Mouse (Mus musculus) kidney, adult 2 months (tissue): Measurements from ENCODE around the gene Gm19684. TPM values are rescaled to one million over a fixed set of nuclear protein-coding genes. Genes with fewer than 3 reads are reported as not detected.
"Not testable (repeated sequence)": the region's sequence is repeated elsewhere in the genome, so short reads cannot be mapped to it uniquely, and the experiment has no call there.

Experiments used
- DNase-seq: peaks from one replicate; pipeline ENCODE4 v3.0.0; 2021
- H3K27ac ChIP-seq: fragments of 200-500 bp; 2 replicates; pipeline ENCODE4 v1.5.1; 2012; ENCODE audit warnings: low read depth, low read length, control low read depth, inconsistent platforms; ENCODE audit not compliant: insufficient read depth
- H3K27me3 ChIP-seq: fragments of 200-500 bp; replicated peaks from 2 replicates; pipeline ENCODE4 v1.6.1; 2012; ENCODE audit warnings: mild to moderate bottlenecking, moderate library complexity, low read length, inconsistent platforms; ENCODE audit not compliant: control insufficient read depth, insufficient read depth
- H3K36me3 ChIP-seq: fragments of 200-500 bp; 2 replicates; pipeline ENCODE4 v1.6.1; 2012; ENCODE audit warnings: mild to moderate bottlenecking, moderate library complexity, low read length, inconsistent platforms; ENCODE audit not compliant: control insufficient read depth, insufficient read depth
- H3K4me1 ChIP-seq: fragments of 200-500 bp; 2 replicates; pipeline ENCODE4 v1.6.1; 2011; ENCODE audit warnings: low read length; ENCODE audit not compliant: control insufficient read depth, insufficient read depth
- H3K4me3 ChIP-seq: fragments of 200-500 bp; 2 replicates; pipeline ENCODE4 v1.5.1; 2011; ENCODE audit warnings: mild to moderate bottlenecking, low read depth, low read length, control low read depth; ENCODE audit not compliant: insufficient read depth
- CTCF ChIP-seq: fragments of 200-500 bp; conservative IDR thresholded peaks from 2 replicates; pipeline ENCODE4 v1.5.1; 2011; ENCODE audit warnings: low read depth, mild to moderate bottlenecking, control low read depth, low read length, moderate library complexity, mixed read lengths; ENCODE audit not compliant: insufficient read depth, insufficient read length
- POLR2A ChIP-seq: fragments of 200-500 bp; IDR thresholded peaks from one replicate; pipeline ENCODE4 v1.6.1; 2011; ENCODE audit warnings: low read depth, low read length, control low read depth
- WGBS: fragments of 180-500 bp; shearing (Covaris S2); methylation state at CpG from one replicate; pipeline ENCODE4 v1.1.7; 2018; 5-methylcytosine and 5-hydroxymethylcytosine counted together
- polyA plus RNA-seq: library from polyadenylated mRNA; depleted of rRNA; stranded (reverse); fragments of >200 nt; gene quantifications from 2 replicates; pipeline ENCODE4 v1.2.3, GENCODE M21; 2012

Gene Gm19684
- polyA plus RNA-seq, 1 experiment = 0.36 TPM

DNA sequence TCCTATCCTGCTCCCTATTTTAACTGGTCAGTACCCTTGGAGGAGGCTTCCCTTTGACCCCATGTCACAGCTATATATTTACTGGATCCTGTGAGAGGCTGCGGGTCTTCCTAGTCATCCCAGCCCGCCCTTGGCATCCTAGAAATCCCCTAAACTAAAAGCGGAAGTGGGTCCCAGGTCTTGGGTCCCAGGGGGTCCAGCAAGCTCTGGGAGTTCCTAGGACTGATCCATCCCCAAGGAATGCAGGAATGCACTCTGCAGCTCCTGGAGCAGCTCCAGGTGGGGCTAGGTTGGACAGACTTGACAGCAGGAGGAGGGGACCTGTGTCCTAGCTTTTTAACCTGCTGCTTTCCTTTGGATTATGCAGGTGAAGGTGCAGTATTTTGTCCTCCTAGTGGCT lies 27.5 kb upstream of the Gm19684 start:
- 35% methylated on average over 3 of the region's 3 CpGs for WGBS

DNA sequence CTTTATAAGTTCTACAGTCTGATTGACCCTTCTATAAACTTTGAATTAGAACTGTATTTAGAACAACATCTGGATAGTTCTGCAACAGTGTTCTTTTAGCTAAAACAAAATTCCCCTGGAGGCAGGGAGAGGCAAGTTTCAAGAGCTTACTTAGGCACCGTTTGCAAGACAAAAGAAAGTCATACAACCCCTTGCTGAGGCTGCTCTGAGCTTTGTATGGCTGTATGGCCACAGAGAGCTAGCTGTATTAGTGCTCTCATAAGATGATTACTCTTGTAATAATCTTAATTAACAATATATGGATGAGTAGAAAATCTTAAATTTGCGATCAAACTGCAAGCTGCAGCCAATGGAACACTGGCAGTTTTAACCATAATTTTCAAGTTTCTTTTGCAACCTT lies 21.9 kb upstream of the Gm19684 start:
- WGBS = 67% methylated on average over 2 of the region's 2 CpGs
- not testable (repeated sequence) for H3K27me3 ChIP-seq, H3K4me3 ChIP-seq, DNase-seq, H3K36me3 ChIP-seq, H3K4me1 ChIP-seq, H3K27ac ChIP-seq

More for the DNA sequence above, 27.5 kb upstream of the Gm19684 start:
- Histone ChIP-seq H3K4me1 (no peaks in the 10 kb centered on the region), H3K27me3 (no peaks in the 10 kb centered on the region), H3K27ac (no peak overlapping the region), H3K4me3 (no peak overlapping the region), H3K36me3 (no peaks in the 10 kb centered on the region)
- TF ChIP-seq POLR2A (no peak), CTCF (no peak)
- DNase-seq = no peak

DNA sequence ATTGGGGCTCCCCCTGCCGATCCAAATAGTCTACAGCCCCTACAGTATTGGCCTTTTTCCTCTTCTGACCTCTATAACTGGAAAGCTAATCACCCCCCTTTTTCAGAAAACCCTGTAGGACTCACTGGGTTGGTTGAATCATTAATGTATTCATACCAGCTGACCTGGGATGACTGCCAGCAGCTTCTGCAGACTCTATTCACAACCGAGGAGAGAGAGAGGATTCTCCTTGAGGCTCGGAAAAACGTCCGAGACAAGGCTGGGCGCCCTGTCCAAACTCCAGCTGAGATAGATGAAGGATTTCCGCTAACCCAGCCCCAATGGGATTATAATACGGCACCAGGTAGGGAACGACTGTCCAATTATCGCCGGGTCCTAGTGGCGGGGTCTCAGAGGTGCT lies 19.4 kb upstream of the Gm19684 start:
- not testable (repeated sequence) for H3K27ac ChIP-seq, H3K4me3 ChIP-seq, H3K36me3 ChIP-seq, H3K4me1 ChIP-seq, H3K27me3 ChIP-seq
- peak; percentile 79 for DNase-seq
- WGBS = 66% methylated on average over 12 of the region's 12 CpGs

DNA sequence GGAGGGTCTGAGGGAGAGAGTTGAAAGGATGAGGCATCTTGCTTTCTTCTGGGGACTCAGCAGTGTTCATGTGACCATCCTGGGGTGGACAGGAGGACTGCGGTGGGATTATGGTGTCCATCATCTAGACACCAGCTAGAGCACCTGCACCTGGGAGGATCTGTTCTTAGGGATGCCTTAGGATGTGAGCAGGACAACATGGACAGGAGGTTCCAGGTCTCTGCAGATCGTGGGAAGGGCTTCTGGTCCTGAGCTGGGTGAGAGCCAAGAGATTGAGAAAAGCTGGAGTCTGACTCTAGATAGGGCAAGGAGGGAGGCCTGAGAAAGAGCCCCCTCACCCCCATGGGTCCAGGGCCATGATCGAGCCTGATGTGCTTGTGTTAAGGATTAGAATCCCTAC lies 11.3 kb upstream of the Gm19684 start:
- not testable (repeated sequence) for H3K4me1 ChIP-seq, H3K36me3 ChIP-seq, H3K4me3 ChIP-seq, DNase-seq, H3K27me3 ChIP-seq, H3K27ac ChIP-seq
- 54% methylated on average over 3 of the region's 3 CpGs for WGBS

DNA sequence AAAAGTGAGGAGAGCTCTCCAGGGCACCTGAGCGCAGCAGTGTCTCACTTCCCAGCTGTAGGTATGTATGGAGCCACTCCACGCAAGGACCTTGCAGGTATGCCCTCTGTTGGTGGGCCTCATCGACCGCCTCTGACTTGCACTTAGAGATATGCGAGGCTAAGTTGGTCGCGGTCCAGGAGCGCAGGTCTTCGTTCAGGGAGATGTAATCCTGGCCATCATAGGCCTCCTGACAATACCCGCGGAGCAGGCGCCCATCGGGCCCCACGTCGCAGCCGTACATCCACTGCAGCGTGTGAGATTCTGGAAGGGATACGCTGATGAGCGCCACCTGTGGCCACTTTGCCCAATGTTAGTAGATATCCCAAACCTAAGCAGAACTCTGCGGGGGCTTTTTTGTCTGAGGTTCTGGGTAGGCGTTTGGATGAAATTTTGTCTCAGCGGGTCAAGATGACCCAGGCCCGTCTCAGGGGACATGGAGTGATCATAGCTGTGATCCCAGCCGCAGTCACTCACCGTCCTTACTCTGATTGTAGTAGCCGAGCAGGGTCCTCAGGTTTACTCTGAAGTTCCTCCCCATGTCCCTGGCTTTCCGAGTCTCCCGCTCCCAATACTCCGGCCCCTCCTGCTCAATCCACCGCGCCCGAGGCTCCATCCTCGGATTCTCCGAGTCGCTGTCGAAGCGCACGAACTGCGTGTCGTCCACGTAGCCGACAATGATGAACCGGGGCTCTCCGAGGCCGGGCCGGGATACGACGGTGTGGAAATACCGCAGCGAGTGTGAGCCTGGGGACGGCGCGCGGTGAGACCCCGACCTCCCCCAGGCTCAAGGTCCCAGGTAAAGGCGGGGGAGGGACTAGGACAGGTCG lies 10.6 kb upstream of the Gm19684 start:
- peak overlapping the region; percentile 53 for H3K4me3 ChIP-seq
- not testable (repeated sequence) for H3K4me1 ChIP-seq, H3K27me3 ChIP-seq, H3K36me3 ChIP-seq, H3K27ac ChIP-seq
- peak; percentile 24 for DNase-seq
- WGBS = 2% methylated on average over 57 of the region's 57 CpGs
- peak; percentile 24; the same call in 1 of the 2 replicates for TF ChIP-seq CTCF

DNA sequence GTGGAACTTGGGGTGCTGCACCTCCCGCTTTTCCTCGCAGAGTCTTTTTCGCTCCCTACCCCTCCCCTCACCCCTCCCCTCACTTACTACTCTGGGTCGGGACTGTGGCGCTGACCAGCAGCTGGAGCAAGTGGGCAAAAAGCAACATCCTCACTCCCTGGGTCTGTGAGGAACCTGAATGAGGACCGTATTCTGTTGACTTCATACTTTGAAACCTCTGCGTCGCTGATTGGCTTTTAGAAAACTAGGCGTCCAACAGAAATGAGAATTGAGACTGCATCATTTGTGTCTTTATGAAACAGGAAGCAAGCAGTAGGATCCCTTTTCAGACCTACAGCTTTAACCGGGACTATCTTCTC lies 10.0 kb upstream of the Gm19684 start:
- not testable (repeated sequence) for H3K36me3 ChIP-seq, H3K4me1 ChIP-seq, H3K27ac ChIP-seq, H3K27me3 ChIP-seq
- 1% methylated on average over 10 of the region's 10 CpGs for WGBS
- H3K4me3 ChIP-seq = peak overlapping the region; percentile 53
- DNase-seq = peak; percentile 62

DNA sequence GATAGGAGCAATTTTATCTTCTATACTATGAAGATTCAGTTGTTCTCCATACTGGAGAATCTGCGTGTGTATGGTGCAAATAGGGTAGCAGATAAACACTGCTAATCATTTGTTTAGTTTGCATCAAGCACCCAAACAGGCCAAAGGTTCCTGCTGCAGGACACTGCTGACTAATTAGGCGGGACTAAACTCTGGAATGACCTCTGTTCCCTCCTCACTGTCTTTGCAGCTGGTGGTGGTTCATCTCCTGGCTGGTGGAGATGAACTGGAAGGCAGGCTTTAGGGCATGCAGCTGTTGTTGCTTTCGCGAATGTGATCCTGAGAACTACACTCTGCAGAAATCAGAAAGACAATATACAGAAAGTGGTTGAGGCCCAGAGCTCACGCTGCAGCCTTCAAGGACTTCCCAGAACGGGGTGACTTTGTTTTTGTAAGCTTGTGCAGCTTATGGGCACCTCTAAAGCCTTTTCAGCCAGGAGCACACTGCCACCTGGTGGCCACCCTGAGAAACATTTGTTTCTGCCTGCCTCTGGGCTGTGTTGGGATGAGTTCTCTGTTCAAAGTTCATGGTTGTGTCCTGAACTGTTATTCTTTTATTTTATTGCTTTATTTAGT lies 7.4 kb upstream of the Gm19684 start:
- peak; percentile 39 for TF ChIP-seq CTCF
- not testable (repeated sequence) for H3K27ac ChIP-seq, H3K4me1 ChIP-seq, H3K4me3 ChIP-seq, H3K36me3 ChIP-seq, H3K27me3 ChIP-seq
- 19% methylated on average over 6 of the region's 6 CpGs for WGBS
- DNase-seq = peak; percentile 72

DNA sequence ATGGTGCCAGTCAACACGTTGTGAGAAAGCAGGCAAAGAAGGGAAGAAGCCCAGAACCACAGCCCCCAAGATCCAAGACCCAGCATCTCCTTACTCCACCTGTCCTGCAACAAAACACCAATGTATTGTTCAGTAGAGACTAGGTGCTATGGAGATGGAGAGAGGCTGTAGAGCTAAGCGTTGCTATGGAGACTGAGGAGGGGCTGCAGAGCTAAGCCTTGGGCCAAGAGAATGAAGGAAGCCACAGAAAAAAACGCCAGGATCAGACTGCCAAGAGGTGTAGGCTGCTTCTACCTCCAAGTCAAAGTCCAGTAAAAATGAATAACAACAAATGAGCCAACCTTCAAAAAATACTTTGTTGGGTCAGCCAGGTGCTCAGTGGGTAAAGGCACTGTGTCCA lies 4.9 kb upstream of the Gm19684 start:
- H3K27me3 ChIP-seq, H3K27ac ChIP-seq, H3K4me3 ChIP-seq, H3K4me1 ChIP-seq, H3K36me3 ChIP-seq: not testable (repeated sequence)
- WGBS = 20% methylated on average over 3 of the region's 3 CpGs
- peak; percentile 33 for DNase-seq

DNA sequence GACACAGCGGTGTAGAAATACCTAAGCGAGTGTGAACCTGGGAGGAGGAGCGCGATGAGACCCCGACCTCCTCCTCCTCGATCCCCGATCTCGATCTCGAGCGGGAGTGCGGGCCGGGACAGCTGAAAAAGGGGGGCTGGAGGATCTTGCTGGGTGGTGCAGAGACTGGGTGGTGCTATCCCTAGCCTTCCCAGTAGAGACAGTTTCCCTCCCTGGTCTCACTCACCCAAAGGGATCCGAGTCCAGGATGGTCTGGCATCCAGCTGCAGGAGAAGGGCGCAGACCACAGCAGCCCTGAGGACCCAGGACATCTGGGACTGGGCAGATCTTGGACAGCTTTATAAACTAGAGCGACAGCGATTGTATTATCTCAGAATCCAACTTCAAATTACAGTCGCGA lies 639 bp upstream of the Gm19684 start:
- not testable (repeated sequence) for H3K36me3 ChIP-seq, H3K27me3 ChIP-seq, DNase-seq, H3K27ac ChIP-seq, H3K4me1 ChIP-seq
- H3K4me3 ChIP-seq = peak overlapping the region; percentile 33
- 19% methylated on average over 18 of the region's 18 CpGs for WGBS

DNA sequence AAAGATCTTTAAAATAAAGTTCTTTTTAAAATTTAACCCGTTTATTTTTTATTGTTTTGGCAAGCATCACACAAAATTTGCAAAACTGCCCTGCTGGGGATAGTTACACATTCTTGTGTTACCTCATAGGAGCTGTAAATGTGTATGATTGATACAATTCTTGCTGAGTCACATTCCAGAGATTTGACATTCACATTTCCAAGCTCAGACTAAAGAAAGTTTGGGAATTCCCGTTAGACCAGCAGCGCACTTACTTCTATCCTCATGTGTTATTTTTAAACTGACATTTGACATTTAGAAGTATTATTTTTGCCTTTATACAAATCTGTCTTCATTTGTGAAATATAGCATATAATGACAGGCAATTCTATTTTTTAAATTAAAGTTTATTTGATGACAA lies 2.6 kb downstream of the Gm19684 start:
- not testable (repeated sequence) for H3K36me3 ChIP-seq, H3K27me3 ChIP-seq, H3K27ac ChIP-seq, H3K4me3 ChIP-seq, H3K4me1 ChIP-seq, DNase-seq
- 65% methylated on average over 3 of the region's 3 CpGs for WGBS

DNA sequence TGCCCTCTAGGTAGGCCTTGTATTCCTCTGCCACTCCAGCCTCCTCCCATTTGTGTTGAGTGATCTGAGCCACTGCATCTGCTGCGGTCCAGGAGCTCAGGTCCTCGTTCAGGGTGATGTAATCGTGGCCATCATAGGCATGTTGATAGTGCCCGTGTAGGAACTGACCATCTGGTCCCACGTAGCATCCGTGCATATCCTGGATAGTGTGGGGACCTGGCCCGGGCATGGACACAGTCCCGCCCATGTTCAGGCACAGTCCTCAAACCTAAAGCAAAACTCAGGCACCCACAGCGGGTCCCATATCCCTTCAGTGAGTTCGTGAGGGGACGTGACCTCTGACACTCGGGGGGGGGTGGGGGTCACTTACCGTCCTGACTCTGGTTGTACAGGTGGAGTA lies 7.0 kb downstream of the Gm19684 start:
- 72% methylated on average over 12 of the region's 13 CpGs for WGBS
- H3K36me3 ChIP-seq, DNase-seq, H3K27me3 ChIP-seq, H3K27ac ChIP-seq, H3K4me1 ChIP-seq, H3K4me3 ChIP-seq: not testable (repeated sequence)
